Mouse (Mus musculus) forebrain, embryonic 12.5 days (tissue): ENCODE measurements at regions not wholly inside any gene's neighbourhood (a gene's known extent, or its start where the extent isn't known, plus 50 kb on each side); places are given as distances from the start of the nearest gene placed in this dataset.

Experiments used
- ATAC-seq: fragments of 200-750 bp; cut with Nextera tagmentation; 2 replicates; pipeline ENCODE4 v1.8.0; 2017; ENCODE audit warnings: moderate TSS enrichment; ENCODE audit not compliant: low FRiP score
- H3K27ac ChIP-seq: fragments of 300-500 bp; sonication (generic); 2 replicates; pipeline ENCODE4 v1.5.1; 2016; ENCODE audit warnings: mild to moderate bottlenecking
- H3K27me3 ChIP-seq: fragments of 300-500 bp; sonication (generic); 2 replicates; pipeline ENCODE4 v1.6.1; 2016; ENCODE audit warnings: mild to moderate bottlenecking
- H3K36me3 ChIP-seq: fragments of 300-500 bp; sonication (generic); replicated peaks from 2 replicates; pipeline ENCODE4 v1.6.1; 2016; ENCODE audit warnings: mild to moderate bottlenecking
- H3K4me1 ChIP-seq: fragments of 300-500 bp; sonication (generic); 2 replicates; pipeline ENCODE4 v1.6.1; 2016
- H3K4me2 ChIP-seq: fragments of 300-500 bp; sonication (generic); 2 replicates; pipeline ENCODE4 v1.6.1; 2016; ENCODE audit warnings: mild to moderate bottlenecking, moderate library complexity
- H3K4me3 ChIP-seq: fragments of 300-500 bp; sonication (generic); replicated peaks from 2 replicates; pipeline ENCODE4 v1.5.1; 2016; ENCODE audit warnings: mild to moderate bottlenecking
- H3K9ac ChIP-seq: fragments of 300-500 bp; sonication (generic); 2 replicates; pipeline ENCODE4 v1.6.1; 2016; ENCODE audit warnings: mild to moderate bottlenecking
- H3K9me3 ChIP-seq: fragments of 300-500 bp; sonication (generic); 2 replicates; pipeline ENCODE4 v1.6.1; 2016
- WGBS: fragments of 180-500 bp; shearing (Covaris S2); methylation state at CpG from one replicate; pipeline ENCODE4 v1.1.7; 2016; 5-methylcytosine and 5-hydroxymethylcytosine counted together

DNA sequence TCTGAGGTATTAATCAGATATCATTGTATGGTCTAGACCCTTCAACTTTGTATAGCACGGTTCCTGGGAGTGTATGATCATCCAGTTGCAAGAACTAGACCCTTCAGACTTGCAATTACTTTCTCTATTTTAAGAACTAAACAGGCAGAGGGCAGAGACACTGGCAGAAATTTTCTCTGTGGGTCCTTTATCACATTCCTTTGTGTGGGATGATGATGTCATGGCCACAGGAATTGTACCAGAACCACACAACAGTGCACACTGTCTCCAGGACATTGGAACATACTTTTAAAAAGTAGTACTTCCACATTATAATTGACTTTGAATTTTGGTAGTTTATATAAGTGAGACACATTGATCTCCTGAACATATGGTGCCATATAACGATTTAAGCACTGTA, 674.2 kb downstream of the Rfpl4b start:
- ATAC-seq: no peak
- H3K27ac ChIP-seq: no peak overlapping the region
- H3K9ac ChIP-seq: no peak overlapping the region
- H3K27me3 ChIP-seq: no peaks in the 10 kb centered on the region
- H3K36me3 ChIP-seq: no peaks in the 10 kb centered on the region
- no peaks in the 10 kb centered on the region for H3K4me1 ChIP-seq
- no peak overlapping the region for H3K4me3 ChIP-seq
- 93% methylated on average over 2 of the region's 2 CpGs for WGBS
- H3K9me3 ChIP-seq: no peaks in the 10 kb centered on the region
- H3K4me2 ChIP-seq: no peak overlapping the region

DNA sequence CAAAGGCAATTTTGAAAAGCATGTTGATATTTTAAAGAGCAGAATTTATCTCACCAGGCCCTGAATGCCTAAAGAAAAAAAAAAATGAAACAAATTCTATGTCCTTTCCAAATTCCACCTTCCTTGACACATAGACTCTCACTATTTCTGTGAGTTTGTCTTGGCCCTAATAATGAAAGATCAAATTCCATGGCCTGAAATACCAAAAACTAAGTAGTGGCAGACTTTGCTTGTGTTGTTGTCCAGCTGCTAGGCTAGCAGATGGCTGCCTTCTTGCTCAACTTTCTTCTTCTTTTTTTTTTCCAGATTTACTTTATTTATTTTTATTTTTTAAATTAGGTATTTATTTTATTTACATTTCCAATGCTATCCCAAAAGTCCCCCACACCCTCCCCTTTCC, 682.4 kb downstream of the Rfpl4b start:
- ATAC-seq: no peak
- H3K27ac ChIP-seq: no peak overlapping the region

GRCm38 (mm10) chr10:38121911-38122573, 699.5 kb downstream of the Rfpl4b start:
- no peak overlapping the region for H3K27ac ChIP-seq
- no peaks in the 10 kb centered on the region for H3K4me1 ChIP-seq
- H3K27me3 ChIP-seq: no peaks in the 10 kb centered on the region
- H3K4me2 ChIP-seq: no peak overlapping the region
- ATAC-seq: no peak
- no peak overlapping the region for H3K9ac ChIP-seq
- H3K9me3 ChIP-seq: no peaks in the 10 kb centered on the region
- no peak overlapping the region for H3K4me3 ChIP-seq
- no peaks in the 10 kb centered on the region for H3K36me3 ChIP-seq
- WGBS: 76% methylated on average over 3 of the region's 3 CpGs

More for the DNA sequence above, 682.4 kb downstream of the Rfpl4b start:
- H3K4me3 ChIP-seq: no peak overlapping the region
- no peaks in the 10 kb centered on the region for H3K9me3 ChIP-seq
- no peak overlapping the region for H3K9ac ChIP-seq
- no peaks in the 10 kb centered on the region for H3K27me3 ChIP-seq
- no peak overlapping the region for H3K4me2 ChIP-seq
- no peaks in the 10 kb centered on the region for H3K36me3 ChIP-seq
- H3K4me1 ChIP-seq: no peaks in the 10 kb centered on the region

DNA sequence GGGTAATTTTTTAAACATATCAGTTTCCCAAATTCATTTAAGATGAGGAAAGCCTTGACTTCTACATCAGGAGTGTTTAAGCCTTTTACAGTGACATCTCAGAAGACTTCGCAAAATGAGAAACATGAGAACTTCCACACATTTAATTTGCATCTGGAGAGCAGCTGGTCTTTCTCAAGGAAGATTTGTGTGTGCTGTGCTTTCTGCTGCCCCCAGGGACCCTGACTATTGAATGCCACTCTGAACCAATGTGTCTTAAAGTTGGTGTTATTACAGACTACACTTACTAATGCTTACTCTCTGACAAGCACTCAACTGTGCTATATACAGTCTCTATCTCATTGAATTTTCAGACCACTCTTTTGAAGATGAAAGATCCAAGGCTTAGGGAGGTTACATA, 703.0 kb downstream of the Rfpl4b start:
- ATAC-seq: no peak
- Histone ChIP-seq H3K27ac (no peak overlapping the region), H3K9me3 (no peaks in the 10 kb centered on the region), H3K4me2 (no peak overlapping the region), H3K9ac (no peak overlapping the region), H3K4me3 (no peak overlapping the region), H3K36me3 (no peaks in the 10 kb centered on the region), H3K4me1 (no peaks in the 10 kb centered on the region), H3K27me3 (no peaks in the 10 kb centered on the region)
- 85% methylated on average over 1 of the region's 1 CpGs for WGBS

GRCm38 (mm10) chr10:38116516-38116915, 705.1 kb downstream of the Rfpl4b start:
- Histone ChIP-seq H3K36me3 (no peaks in the 10 kb centered on the region), H3K9me3 (no peaks in the 10 kb centered on the region), H3K9ac (no peak overlapping the region), H3K4me1 (no peaks in the 10 kb centered on the region), H3K27ac (no peak overlapping the region), H3K4me2 (no peak overlapping the region), H3K27me3 (no peaks in the 10 kb centered on the region), H3K4me3 (no peak overlapping the region)
- no peak for ATAC-seq
- WGBS: 80% methylated on average over 1 of the region's 1 CpGs

- no peak for ATAC-seq
- H3K4me1 ChIP-seq: no peaks in the 10 kb centered on the region
- H3K4me3 ChIP-seq: no peak overlapping the region
- H3K27me3 ChIP-seq: no peaks in the 10 kb centered on the region
- H3K27ac ChIP-seq: no peak overlapping the region
- no peaks in the 10 kb centered on the region for H3K9me3 ChIP-seq
- WGBS: 87% methylated on average over 2 of the region's 2 CpGs
- no peak overlapping the region for H3K4me2 ChIP-seq
- no peak overlapping the region for H3K9ac ChIP-seq
- H3K36me3 ChIP-seq: no peaks in the 10 kb centered on the region
Measured at GRCm38 (mm10) chr10:38114194-38114593, 707.4 kb downstream of the Rfpl4b start.

GRCm38 (mm10) chr10:38108591-38108990, 713.0 kb downstream of the Rfpl4b start:
- no peak overlapping the region for H3K27ac ChIP-seq
- no peak overlapping the region for H3K4me3 ChIP-seq
- H3K9me3 ChIP-seq: no peaks in the 10 kb centered on the region
- ATAC-seq: no peak
- no peak overlapping the region for H3K9ac ChIP-seq
- H3K4me1 ChIP-seq: no peaks in the 10 kb centered on the region
- no peak overlapping the region for H3K4me2 ChIP-seq
- no peaks in the 10 kb centered on the region for H3K36me3 ChIP-seq
- no peaks in the 10 kb centered on the region for H3K27me3 ChIP-seq
- 70% methylated on average over 6 of the region's 6 CpGs for WGBS

DNA sequence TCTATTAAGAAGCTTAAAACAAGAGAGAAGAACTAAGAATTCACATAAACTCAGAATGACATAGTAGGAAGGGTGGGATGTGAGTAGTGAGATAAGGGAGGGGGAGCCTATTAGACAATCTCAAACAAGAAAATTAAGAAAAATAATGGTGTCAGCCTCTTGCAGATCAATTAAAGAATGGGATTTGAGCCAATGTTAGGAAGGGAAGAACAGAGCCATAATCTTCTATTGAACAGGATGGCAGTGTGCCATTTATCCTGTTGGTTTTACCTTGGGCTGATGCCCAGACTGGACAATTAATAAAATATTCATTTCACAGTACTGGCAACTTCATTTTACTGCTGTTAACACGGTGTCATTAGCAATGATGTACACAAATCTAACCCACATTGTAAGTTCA, 718.0 kb downstream of the Rfpl4b start:
- no peaks in the 10 kb centered on the region for H3K4me1 ChIP-seq
- no peak overlapping the region for H3K4me3 ChIP-seq
- WGBS: 73% methylated on average over 1 of the region's 1 CpGs
- no peaks in the 10 kb centered on the region for H3K9me3 ChIP-seq
- H3K36me3 ChIP-seq: no peaks in the 10 kb centered on the region
- H3K27ac ChIP-seq: no peak overlapping the region
- peak; percentile 76; the same call in 1 of the 2 replicates for ATAC-seq
- no peaks in the 10 kb centered on the region for H3K27me3 ChIP-seq
- H3K9ac ChIP-seq: no peak overlapping the region
- H3K4me2 ChIP-seq: no peak overlapping the region

DNA sequence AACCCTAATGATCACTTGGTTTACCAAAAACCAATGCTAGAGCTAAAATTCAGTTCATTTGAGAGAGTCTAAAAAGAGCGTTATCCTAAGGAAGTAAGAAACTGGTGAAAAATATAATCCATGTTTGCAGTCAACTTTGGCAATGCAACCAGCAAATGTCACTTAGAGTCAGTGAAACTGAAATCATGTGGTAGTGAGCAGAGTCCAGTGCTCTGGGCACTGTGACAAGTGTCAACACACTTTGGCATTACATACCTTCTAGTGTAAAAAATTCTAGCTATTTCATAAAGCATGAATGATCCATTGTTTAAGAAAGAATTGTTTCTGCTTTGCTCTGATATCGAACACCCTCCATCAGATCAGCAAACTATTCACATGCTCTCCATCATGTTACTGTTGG, 743.1 kb downstream of the Rfpl4b start:
- ATAC-seq: no peak
- no peak overlapping the region for H3K4me2 ChIP-seq
- H3K9me3 ChIP-seq: no peaks in the 10 kb centered on the region
- H3K27me3 ChIP-seq: no peaks in the 10 kb centered on the region
- 97% methylated on average over 2 of the region's 2 CpGs for WGBS
- H3K4me1 ChIP-seq: no peaks in the 10 kb centered on the region
- H3K36me3 ChIP-seq: no peaks in the 10 kb centered on the region
- H3K27ac ChIP-seq: no peak overlapping the region
- no peak overlapping the region for H3K9ac ChIP-seq
- no peak overlapping the region for H3K4me3 ChIP-seq

- Histone ChIP-seq H3K36me3 (no peaks in the 10 kb centered on the region), H3K4me2 (no peak overlapping the region), H3K9me3 (no peaks in the 10 kb centered on the region), H3K4me3 (no peak overlapping the region), H3K27ac (no peak overlapping the region), H3K9ac (no peak overlapping the region), H3K4me1 (no peaks in the 10 kb centered on the region), H3K27me3 (no peaks in the 10 kb centered on the region)
- no peak for ATAC-seq
- 83% methylated on average over 1 of the region's 1 CpGs for WGBS
Measured at GRCm38 (mm10) chr10:38072394-38072793, 749.2 kb downstream of the Rfpl4b start.

DNA sequence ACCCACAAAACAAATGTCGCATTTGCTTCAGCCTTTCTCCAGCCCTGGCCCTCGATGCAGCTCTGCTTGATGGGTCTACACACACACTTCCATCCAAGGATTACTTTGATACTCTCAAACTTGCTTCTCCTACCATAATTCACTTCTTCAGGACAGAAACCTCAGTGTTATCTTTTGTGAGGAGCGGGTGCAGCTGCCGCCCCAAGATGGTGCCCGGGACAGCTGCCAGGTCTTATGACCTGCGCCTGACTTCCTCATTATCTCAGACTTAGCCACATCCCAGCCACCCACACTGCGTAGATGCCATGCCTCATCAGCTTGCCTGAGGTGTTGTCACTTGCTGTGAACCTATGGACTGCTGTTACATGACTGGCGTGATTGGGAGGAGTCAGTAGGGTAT, 762.5 kb downstream of the Rfpl4b start:
- no peak overlapping the region for H3K9ac ChIP-seq
- no peaks in the 10 kb centered on the region for H3K4me1 ChIP-seq
- WGBS: 93% methylated on average over 8 of the region's 8 CpGs
- H3K27me3 ChIP-seq: no peaks in the 10 kb centered on the region
- no peak overlapping the region for H3K27ac ChIP-seq
- ATAC-seq: no peak
- peaks cover 10% of the 10 kb centered on the region; the same call in 1 of the 2 replicates for H3K9me3 ChIP-seq
- no peaks in the 10 kb centered on the region for H3K36me3 ChIP-seq
- no peak overlapping the region for H3K4me3 ChIP-seq
- H3K4me2 ChIP-seq: no peak overlapping the region

DNA sequence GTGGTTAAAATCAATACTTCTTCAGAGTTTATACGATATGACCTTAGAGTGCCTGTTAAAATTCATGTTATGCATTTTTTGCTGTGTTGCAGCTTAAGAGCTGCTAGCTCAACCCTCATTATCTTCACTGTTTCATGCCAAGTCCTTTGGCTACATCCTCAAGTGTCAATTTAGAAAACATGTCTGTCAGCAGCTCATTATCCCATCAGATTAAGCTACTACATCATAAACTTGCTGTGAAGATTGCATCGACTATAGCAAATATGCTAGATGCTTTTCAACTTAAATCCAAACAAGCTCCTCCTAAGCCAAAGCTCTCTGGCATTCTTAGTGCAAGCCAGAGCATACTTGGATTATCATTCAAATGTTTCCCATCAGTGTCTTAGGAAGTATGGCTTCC, 811.1 kb downstream of the Rfpl4b start:
- Histone ChIP-seq H3K4me3 (no peak overlapping the region), H3K4me1 (no peaks in the 10 kb centered on the region), H3K9me3 (no peaks in the 10 kb centered on the region), H3K36me3 (no peaks in the 10 kb centered on the region), H3K4me2 (no peak overlapping the region), H3K27me3 (no peaks in the 10 kb centered on the region), H3K27ac (no peak overlapping the region), H3K9ac (no peak overlapping the region)
- no peak for ATAC-seq
- 86% methylated on average over 2 of the region's 2 CpGs for WGBS

DNA sequence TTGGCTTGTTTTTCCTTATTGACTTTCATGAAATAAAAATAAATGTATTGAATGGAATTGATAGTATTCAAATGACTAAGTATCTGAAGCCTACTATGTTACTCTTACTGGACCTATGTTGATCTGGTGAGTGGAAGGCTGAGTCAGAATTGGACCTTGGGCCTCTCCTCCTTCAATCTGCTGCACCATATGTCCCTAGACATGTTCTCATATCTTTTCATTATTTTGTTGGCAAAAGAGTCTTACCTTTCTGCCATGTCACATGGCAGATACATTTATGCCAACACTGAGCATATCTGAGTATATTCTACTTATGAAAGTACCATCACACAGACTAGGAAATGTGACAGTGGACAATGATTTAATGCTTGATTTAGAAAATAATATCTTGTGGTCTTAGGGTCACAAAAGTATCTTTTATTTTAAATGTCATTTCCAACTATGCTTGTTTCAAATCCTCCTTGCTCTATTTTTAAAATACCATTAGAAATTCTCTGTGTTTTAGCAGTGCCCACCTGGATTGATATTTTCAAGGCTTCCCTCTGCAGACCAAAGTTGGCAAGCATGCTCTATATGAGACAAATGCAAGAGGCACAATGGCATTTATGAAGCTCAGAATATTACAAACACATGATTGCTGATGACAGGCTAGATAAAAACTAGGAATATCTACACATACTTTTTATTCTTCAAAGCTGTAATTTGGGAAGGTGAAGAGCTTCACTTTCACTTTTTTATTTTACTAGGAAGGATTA, 825.7 kb downstream of the Rfpl4b start:
- no peak for ATAC-seq

More for the DNA sequence above, 825.7 kb downstream of the Rfpl4b start:
- H3K9ac ChIP-seq: no peak overlapping the region
- H3K27me3 ChIP-seq: no peaks in the 10 kb centered on the region
- no peak overlapping the region for H3K27ac ChIP-seq
- H3K4me3 ChIP-seq: no peak overlapping the region
- no peaks in the 10 kb centered on the region for H3K4me1 ChIP-seq
- H3K4me2 ChIP-seq: no peak overlapping the region
- H3K9me3 ChIP-seq: no peaks in the 10 kb centered on the region
- no peaks in the 10 kb centered on the region for H3K36me3 ChIP-seq
